Mouse (Mus musculus) kidney, embryonic 15.5 days (tissue): ENCODE measurements around the gene Pvalb. TPM values are rescaled to one million over a fixed set of nuclear protein-coding genes. Genes with fewer than 3 reads are reported as not detected.

Source experiments
- ATAC-seq: fragments of 200-750 bp; cut with Nextera tagmentation; replicated peaks from 2 replicates; pipeline ENCODE4 v1.8.0; 2017; ENCODE audit warnings: moderate TSS enrichment; ENCODE audit not compliant: low FRiP score
- H3K27ac ChIP-seq: fragments of 300-500 bp; sonication (generic); 2 replicates; pipeline ENCODE4 v1.5.1; 2015; ENCODE audit warnings: mild to moderate bottlenecking, inconsistent platforms
- H3K27me3 ChIP-seq: fragments of 300-500 bp; sonication (generic); 2 replicates; pipeline ENCODE4 v1.6.1; 2015; ENCODE audit warnings: inconsistent platforms
- H3K36me3 ChIP-seq: fragments of 300-500 bp; sonication (generic); 2 replicates; pipeline ENCODE4 v1.6.1; 2015; ENCODE audit warnings: inconsistent platforms
- H3K4me1 ChIP-seq: fragments of 300-500 bp; sonication (generic); 2 replicates; pipeline ENCODE4 v1.6.1; 2015; ENCODE audit warnings: inconsistent platforms
- H3K4me2 ChIP-seq: fragments of 300-500 bp; sonication (generic); 2 replicates; pipeline ENCODE4 v1.6.1; 2015; ENCODE audit warnings: moderate library complexity, mild to moderate bottlenecking, inconsistent platforms
- H3K4me3 ChIP-seq: fragments of 300-500 bp; sonication (generic); replicated peaks from 2 replicates; pipeline ENCODE4 v1.5.1; 2015; ENCODE audit warnings: mild to moderate bottlenecking, inconsistent platforms
- H3K9ac ChIP-seq: fragments of 300-500 bp; sonication (generic); 2 replicates; pipeline ENCODE4 v1.6.1; 2015; ENCODE audit warnings: mild to moderate bottlenecking, inconsistent platforms
- H3K9me3 ChIP-seq: fragments of 300-500 bp; sonication (generic); replicated peaks from 2 replicates; pipeline ENCODE4 v1.6.1; 2016; ENCODE audit warnings: inconsistent platforms
- WGBS: fragments of 180-500 bp; shearing (Covaris S2); methylation state at CpG from one replicate; pipeline ENCODE4 v1.1.7; 2015; ENCODE audit warnings: mixed read lengths; 5-methylcytosine and 5-hydroxymethylcytosine counted together
- polyA plus RNA-seq: library from polyadenylated mRNA; unstranded; fragments of >200 nt; fragmentation: Nextera tagmentation; extraction: Ambion mirVana; gene quantifications from 2 replicates; pipeline ENCODE4 v1.2.1, GENCODE M21; 2015

The Pvalb gene
- not detected in 2 replicates for polyA plus RNA-seq

DNA sequence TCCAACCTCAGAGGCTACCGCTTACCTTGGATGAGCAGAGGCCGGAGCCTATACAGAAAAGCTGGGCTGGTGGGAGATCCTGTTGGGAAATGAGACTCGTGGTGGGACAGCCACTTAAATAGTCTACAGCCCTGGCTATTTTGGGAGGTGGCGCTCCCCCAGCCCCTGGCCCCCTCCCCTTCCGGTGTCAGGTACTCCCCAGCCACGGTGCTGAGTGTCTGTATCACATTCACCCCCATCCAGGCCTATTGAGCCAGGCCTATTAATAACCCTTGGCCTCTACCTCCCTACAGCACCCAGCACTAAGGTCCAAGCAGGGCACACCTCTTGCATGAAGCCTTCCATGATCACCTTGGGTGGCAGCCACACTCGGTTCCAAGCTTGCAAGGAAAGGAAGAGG lies at the start of gene Pvalb:
Gene Pvalb, minus strand, starts transcription at position 89 of the 400 bp plus-strand sequence.
- WGBS: 90% methylated on average over 7 of the region's 7 CpGs
- Histone ChIP-seq H3K9me3 (0 out of 2 replicates have a peak, but pooled peaks cover 3% of the 10 kb centered on the region), H3K4me3 (no peak within 1 kb of the TSS), H3K4me2 (no peak within 1 kb of the TSS), H3K27ac (no peak within 1 kb of the TSS), H3K9ac (no peak within 1 kb of the TSS), H3K36me3 (no peaks in the 10 kb centered on the region), H3K27me3 (peaks cover 49% of the 10 kb centered on the region), H3K4me1 (peaks cover 8% of the 10 kb centered on the region)
- ATAC-seq: no peak

DNA sequence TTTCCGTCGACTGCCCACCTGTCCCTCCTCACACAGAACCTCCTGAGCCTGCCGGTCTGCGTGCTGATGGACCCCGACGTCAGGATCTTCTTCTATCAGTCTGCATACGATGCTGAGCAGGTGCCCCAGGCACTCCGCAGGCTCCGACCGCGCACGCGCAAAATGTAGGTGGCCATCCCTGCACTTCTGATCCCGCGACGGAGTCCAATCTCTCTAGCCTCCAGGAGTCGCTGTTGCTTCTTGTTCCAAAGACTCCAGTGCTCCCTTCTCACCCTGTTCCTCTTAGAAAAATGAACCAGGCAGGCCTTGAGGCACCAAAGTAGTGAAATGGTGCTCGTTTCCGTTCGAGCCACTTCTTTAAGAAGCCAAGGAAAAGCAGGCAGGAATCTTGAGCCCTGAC lies 48.6 kb upstream of the Pvalb start:
- H3K36me3 ChIP-seq: no peaks in the 10 kb centered on the region

DNA sequence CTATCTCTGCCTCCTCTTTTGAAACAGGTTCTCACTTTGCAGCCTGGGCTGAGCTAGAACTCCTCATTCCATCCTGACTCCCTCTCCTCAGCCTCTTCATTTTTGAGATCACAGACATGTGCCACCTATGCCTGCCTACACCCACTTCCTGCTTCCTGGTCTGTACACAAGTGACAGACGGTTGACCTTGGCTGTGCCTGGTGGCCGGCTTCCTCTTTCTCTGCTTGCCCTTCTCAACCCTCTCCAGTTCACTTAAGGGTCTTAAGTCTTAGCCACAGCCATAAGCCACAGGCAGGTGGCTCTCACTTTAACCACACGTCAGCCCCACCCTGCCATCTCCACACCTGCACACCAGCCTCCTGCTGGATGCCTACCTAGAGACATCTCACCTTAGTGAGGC lies 42.2 kb upstream of the Pvalb start:
- H3K36me3 ChIP-seq: no peaks in the 10 kb centered on the region
- H3K4me2 ChIP-seq: no peak overlapping the region
- H3K9me3 ChIP-seq: no peaks in the 10 kb centered on the region
- WGBS: 60% methylated on average over 3 of the region's 3 CpGs
- no peak for ATAC-seq
- no peak overlapping the region for H3K9ac ChIP-seq
- H3K27me3 ChIP-seq: peaks cover 3% of the 10 kb centered on the region; the same call in 1 of the 2 replicates
- no peaks in the 10 kb centered on the region for H3K4me1 ChIP-seq
- no peak overlapping the region for H3K27ac ChIP-seq
- H3K4me3 ChIP-seq: no peak overlapping the region

More for the DNA sequence above, 48.6 kb upstream of the Pvalb start:
- 16% methylated on average over 20 of the region's 20 CpGs for WGBS
- H3K4me2 ChIP-seq: no peak overlapping the region
- no peaks in the 10 kb centered on the region for H3K4me1 ChIP-seq
- no peak for ATAC-seq
- H3K27ac ChIP-seq: no peak overlapping the region
- H3K9ac ChIP-seq: no peak overlapping the region
- no peaks in the 10 kb centered on the region for H3K9me3 ChIP-seq
- no peak overlapping the region for H3K4me3 ChIP-seq
- peaks cover 7% of the 10 kb centered on the region; the same call in 1 of the 2 replicates for H3K27me3 ChIP-seq

DNA sequence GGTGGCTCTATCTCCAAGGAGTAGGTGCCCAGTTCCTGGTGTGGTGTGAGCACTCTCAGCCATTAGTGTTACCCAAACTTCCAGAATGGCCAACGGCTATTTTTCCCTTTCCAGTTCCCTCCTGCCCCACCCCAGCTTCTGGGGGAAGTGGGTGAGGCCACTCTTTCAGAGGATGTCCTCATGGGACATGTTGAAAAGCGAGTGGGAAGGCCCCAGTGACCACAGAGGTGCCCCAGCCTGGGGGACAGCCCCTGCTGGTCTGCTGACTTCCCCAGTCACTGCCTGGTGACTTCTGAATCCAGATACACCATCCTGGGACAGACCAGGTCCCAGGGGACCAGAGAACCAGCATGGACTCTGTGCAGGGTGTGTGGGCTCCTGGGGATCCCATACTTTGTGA lies 41.5 kb upstream of the Pvalb start:
- Histone ChIP-seq H3K9ac (no peak overlapping the region), H3K9me3 (no peaks in the 10 kb centered on the region)
- WGBS: 67% methylated on average over 2 of the region's 2 CpGs

DNA sequence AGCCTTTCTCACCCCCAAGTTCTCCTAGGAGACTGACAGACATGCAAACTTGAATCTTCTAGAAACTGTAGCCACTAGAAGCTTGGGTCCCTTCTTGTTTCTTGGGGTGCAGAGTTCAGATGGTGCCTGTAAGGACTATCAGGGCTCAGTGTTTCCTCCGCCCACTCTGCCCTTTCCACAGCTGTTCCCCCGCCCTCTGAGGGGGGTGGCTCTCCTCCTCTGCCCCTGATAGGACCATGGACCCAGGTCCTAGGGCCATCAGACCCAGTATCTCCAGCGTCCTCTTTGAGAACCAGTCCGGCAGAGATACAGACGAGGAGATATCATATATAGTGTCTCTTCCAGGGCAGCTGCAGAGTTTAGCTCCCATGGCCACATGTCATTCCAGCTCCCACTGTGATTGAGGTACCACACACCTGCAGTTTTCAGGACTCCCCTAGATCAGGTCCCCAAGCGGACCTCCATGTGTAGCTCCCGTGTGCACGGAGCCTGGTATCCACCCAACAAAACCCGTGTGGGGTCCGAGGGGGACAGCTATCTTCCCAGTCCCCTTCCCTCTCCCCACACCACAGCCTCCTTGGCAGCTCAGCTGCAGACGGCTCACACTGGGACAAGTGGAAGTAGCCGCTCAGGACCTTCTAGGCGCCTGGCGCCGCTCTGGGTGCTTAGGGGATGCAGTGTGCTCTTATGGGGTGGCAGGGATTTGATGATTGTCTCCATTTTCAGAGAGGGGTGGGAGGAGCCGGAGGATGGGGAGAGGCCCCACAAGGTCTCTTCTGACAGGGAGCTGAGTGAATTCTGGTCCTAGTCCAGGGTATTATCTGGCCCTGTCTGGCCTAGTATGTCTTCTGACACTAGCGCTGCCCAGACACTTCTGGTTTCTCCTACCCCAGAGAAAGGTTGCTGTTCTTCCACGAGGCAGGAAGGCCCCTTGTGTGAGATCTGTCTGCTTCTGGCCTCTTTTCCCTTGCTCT lies 40.2 kb upstream of the Pvalb start:
- no peaks in the 10 kb centered on the region for H3K9me3 ChIP-seq
- no peaks in the 10 kb centered on the region for H3K36me3 ChIP-seq
- ATAC-seq: no peak
- H3K27ac ChIP-seq: no peak overlapping the region
- no peak overlapping the region for H3K4me2 ChIP-seq
- WGBS: 75% methylated on average over 18 of the region's 18 CpGs
- H3K4me3 ChIP-seq: no peak overlapping the region
- H3K9ac ChIP-seq: no peak overlapping the region
- peaks cover 3% of the 10 kb centered on the region; the same call in 1 of the 2 replicates for H3K27me3 ChIP-seq
- no peaks in the 10 kb centered on the region for H3K4me1 ChIP-seq

More for the DNA sequence above, 41.5 kb upstream of the Pvalb start:
- H3K27me3 ChIP-seq: peaks cover 3% of the 10 kb centered on the region; the same call in 1 of the 2 replicates
- H3K27ac ChIP-seq: no peak overlapping the region
- H3K4me2 ChIP-seq: no peak overlapping the region
- no peak for ATAC-seq
- H3K4me1 ChIP-seq: no peaks in the 10 kb centered on the region
- no peaks in the 10 kb centered on the region for H3K36me3 ChIP-seq
- no peak overlapping the region for H3K4me3 ChIP-seq

DNA sequence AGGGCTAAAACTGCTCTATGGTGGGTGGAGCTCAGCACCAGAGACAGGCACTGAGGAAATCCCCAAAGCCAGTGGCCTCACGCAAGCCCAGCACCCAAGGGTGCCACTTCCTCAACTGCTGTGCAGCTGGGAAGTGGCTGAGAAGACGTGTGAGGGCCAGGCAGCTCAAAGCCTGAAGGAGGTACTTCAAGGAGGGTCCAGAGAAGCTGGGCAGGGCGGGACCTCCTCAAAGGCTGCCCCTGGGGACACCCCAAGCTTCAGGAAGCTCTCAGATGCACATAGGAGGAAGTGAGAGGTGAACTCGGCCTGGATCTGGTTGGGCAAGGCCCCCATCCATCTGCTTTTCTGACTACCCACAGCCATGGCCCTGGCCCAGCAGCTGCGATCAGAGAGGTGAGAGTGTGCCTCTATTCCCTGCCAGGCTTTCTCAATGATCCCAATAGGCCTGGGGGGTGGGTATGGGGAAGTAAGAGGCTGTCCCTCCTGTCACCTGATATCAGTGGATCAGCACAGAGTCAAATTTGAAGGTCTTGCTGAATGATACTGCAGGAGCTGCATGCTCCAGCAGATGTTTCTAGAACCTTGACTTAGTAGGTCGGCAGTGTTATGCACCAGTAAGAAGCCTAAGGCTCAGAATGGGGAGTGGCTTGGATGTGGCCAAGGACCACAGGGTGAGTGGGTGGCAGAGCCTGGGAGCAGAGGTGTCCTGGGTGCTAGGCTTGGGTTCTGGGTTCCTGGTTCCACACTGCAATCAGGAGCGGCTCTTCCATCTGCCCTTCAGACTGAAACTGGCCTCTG lies 38.7 kb upstream of the Pvalb start, which contains the start of gene Ncf4:
Gene Ncf4, plus strand, starts transcription at position 107 of the 798 bp plus-strand sequence.
- H3K27me3 ChIP-seq: peaks cover 3% of the 10 kb centered on the region; the same call in 1 of the 2 replicates
- WGBS: 66% methylated on average over 7 of the region's 7 CpGs
- H3K4me2 ChIP-seq: no peak within 1 kb of the TSS
- no peak within 1 kb of the TSS for H3K9ac ChIP-seq
- peaks cover 6% of the 10 kb centered on the region; the same call in 1 of the 2 replicates for H3K4me1 ChIP-seq
- H3K9me3 ChIP-seq: no peaks in the 10 kb centered on the region
- H3K27ac ChIP-seq: no peak within 1 kb of the TSS
- no peak for ATAC-seq
- H3K36me3 ChIP-seq: no peaks in the 10 kb centered on the region
- no peak within 1 kb of the TSS for H3K4me3 ChIP-seq

DNA sequence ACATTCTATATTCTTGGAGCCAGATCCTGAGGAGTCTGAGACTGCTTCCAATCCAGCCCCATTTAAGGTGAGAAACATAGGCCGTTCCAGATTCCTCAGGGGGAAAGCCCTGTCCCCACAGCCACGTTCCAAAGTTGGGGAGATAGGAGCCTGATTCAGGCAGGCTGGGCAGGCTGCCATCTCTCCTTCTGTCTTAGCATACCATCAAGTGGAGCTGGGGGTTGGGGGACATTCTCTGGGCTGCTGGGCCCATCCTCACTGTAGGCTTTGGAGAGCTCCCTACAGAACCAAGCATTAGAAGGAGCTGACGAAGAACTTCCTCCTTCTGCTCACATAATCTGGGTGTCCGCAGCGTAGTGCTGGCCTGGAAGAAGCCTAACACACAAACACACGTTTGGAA lies 37.6 kb upstream of the Pvalb start:
- WGBS: 69% methylated on average over 6 of the region's 6 CpGs
- ATAC-seq: no peak
- H3K27ac ChIP-seq: no peak overlapping the region

DNA sequence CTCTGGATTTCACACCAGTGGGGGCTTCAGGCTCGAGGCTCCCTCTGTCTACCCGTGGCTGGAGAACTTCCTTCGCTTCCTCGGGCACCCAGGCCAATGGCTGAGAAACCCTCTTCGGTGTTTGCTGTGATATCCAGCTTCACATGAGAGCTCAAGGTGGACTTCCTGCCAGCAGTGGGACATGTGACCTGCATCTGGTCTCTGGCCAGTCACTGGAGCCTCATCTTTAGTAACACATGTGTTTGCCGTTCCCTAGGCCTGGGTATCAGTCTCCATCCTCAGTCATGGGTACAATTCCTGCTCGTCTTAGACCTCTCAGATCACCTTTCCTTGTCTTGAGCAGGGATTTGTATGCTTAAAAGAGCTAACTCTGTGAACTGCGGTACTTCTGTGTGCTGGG lies 36.9 kb upstream of the Pvalb start:
- Histone ChIP-seq H3K4me3 (no peak overlapping the region), H3K36me3 (no peaks in the 10 kb centered on the region), H3K27me3 (peaks cover 8% of the 10 kb centered on the region; the same call in 1 of the 2 replicates), H3K9me3 (no peaks in the 10 kb centered on the region), H3K9ac (no peak overlapping the region), H3K4me1 (peaks cover 8% of the 10 kb centered on the region; the same call in 1 of the 2 replicates), H3K27ac (no peak overlapping the region), H3K4me2 (no peak overlapping the region)
- ATAC-seq: no peak
- WGBS: 71% methylated on average over 8 of the region's 8 CpGs

More for the DNA sequence above, 37.6 kb upstream of the Pvalb start:
- H3K4me3 ChIP-seq: no peak overlapping the region
- peaks cover 4% of the 10 kb centered on the region; the same call in 1 of the 2 replicates for H3K27me3 ChIP-seq
- H3K4me2 ChIP-seq: no peak overlapping the region
- no peak overlapping the region for H3K9ac ChIP-seq
- no peaks in the 10 kb centered on the region for H3K36me3 ChIP-seq
- no peaks in the 10 kb centered on the region for H3K9me3 ChIP-seq
- peaks cover 8% of the 10 kb centered on the region; the same call in 1 of the 2 replicates for H3K4me1 ChIP-seq

DNA sequence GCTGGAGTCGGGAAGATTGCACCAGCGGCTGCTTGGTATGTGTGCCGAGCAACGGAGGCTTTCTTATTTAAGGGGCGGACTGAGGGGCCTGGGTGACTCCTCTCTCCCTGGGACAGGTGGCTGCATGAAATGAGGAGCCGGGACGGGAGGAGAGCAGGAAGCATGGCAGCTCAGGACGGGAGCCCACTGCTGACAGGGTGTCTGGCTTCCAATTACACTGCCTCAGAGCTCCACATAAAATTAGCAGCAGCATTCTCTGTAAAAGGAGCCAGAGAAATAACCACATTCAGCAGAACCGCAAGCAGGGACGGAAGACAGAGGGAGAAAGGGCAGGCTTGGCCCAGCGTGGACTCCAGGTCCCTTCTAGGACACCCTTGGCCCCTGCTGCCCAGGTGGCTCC lies 35.1 kb upstream of the Pvalb start:
- H3K4me1 ChIP-seq: peaks cover 8% of the 10 kb centered on the region; the same call in 1 of the 2 replicates
- 22% methylated on average over 11 of the region's 11 CpGs for WGBS
- no peak overlapping the region for H3K9ac ChIP-seq
- peaks cover 5% of the 10 kb centered on the region; the same call in 1 of the 2 replicates for H3K27me3 ChIP-seq
- H3K27ac ChIP-seq: no peak overlapping the region
- H3K36me3 ChIP-seq: no peaks in the 10 kb centered on the region
- ATAC-seq: no peak
- no peak overlapping the region for H3K4me2 ChIP-seq
- H3K9me3 ChIP-seq: no peaks in the 10 kb centered on the region
- H3K4me3 ChIP-seq: no peak overlapping the region

DNA sequence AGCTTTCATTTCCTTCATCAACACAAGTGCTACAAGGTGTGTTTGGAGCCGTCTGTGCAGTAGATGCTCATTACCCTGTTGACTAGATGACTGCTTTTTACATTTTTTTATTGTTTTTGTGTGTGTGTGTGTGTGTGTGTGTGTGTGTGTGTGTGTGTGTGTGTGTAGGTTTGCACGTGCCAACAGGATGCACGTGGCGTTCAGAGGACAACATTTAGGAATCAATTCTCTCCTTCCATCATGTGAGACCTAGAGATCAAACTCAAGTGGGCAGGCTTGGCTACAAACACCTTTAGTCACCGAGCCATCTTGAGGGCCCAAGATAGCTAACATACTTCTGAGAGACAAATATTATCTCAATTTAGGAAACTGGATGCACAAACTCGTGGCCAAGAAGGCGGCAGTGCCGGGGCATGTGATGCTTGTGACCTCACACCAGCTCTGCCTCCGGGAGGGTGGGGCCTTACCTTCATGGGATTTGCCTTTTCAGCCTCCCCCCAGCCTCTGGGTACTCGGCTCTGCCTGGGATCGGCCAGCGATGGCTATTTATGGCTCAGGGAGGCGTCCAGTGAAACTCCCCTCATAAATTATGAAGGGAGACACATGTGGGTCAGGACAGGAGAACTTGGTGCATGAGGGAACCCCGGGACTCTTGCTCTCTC lies 33.9 kb upstream of the Pvalb start:
- H3K4me2 ChIP-seq: no peak overlapping the region
- H3K9me3 ChIP-seq: no peaks in the 10 kb centered on the region
- no peak overlapping the region for H3K27ac ChIP-seq
- no peaks in the 10 kb centered on the region for H3K36me3 ChIP-seq
- peaks cover 7% of the 10 kb centered on the region; the same call in 1 of the 2 replicates for H3K27me3 ChIP-seq
- H3K4me1 ChIP-seq: peaks cover 8% of the 10 kb centered on the region; the same call in 1 of the 2 replicates
- ATAC-seq: no peak
- 51% methylated on average over 14 of the region's 14 CpGs for WGBS
- no peak overlapping the region for H3K9ac ChIP-seq
- no peak overlapping the region for H3K4me3 ChIP-seq

DNA sequence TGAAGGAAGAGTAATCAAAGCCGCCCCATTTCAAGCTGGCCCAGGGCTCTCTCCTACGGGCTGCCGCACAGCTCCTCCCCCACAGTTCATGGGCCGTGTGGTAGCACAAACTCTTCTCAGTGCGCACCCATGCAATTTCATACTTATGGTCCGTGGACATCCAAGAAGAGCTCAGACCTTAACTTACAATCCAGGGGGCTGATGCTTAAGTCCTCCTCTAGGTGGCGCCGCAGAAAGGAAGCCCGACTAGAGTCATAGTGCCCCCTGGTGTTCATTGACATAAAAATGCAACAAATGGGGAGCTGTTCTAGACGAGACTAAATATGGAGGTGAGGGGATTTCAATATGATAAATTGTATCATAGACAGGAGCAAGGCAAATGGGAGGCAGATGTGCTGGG lies 33.3 kb upstream of the Pvalb start:
- H3K36me3 ChIP-seq: no peaks in the 10 kb centered on the region

More for the DNA sequence above, 33.3 kb upstream of the Pvalb start:
- 16% methylated on average over 10 of the region's 10 CpGs for WGBS
- no peak overlapping the region for H3K4me2 ChIP-seq
- H3K4me1 ChIP-seq: peaks cover 8% of the 10 kb centered on the region; the same call in 1 of the 2 replicates
- H3K27ac ChIP-seq: no peak overlapping the region
- no peak overlapping the region for H3K4me3 ChIP-seq
- no peak overlapping the region for H3K9ac ChIP-seq
- no peak for ATAC-seq
- H3K9me3 ChIP-seq: no peaks in the 10 kb centered on the region
- H3K27me3 ChIP-seq: peaks cover 7% of the 10 kb centered on the region; the same call in 1 of the 2 replicates
